Mouse (Mus musculus) bone marrow, adult 2 months (tissue): ENCODE results near the gene Cbx7.

Source experiments
- CTCF ChIP-seq: fragments of 200-500 bp; IDR thresholded peaks from 2 replicates; pipeline ENCODE4 v1.5.1; 2011; ENCODE audit warnings: low read length, control low read depth; ENCODE audit not compliant: control insufficient read depth, insufficient read depth
- POLR2A ChIP-seq: fragments of 200-500 bp; IDR thresholded peaks from 2 replicates; pipeline ENCODE4 v1.6.1; 2011; ENCODE audit warnings: low read depth, mild to moderate bottlenecking, control low read depth, low read length, borderline replicate concordance; ENCODE audit not compliant: control insufficient read depth

DNA sequence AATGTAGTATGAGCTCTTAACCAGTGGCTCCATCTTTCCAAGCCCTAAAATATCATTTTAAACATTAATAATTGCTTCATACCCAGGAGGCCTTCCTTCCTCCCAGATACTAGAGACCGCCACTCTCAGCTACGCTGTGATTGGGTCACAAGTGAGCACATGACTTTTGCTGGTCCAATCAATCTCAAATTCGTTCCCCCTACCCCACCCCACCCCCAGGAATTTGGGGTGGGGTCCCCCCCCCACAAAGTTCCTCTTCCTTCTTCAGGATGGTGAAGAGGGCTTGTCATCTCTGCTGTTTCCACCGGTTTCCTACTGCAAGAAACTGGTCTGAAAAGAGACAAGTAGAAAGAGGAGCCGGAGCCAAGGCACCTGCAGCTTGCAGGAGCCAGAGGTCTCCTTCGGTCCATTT lies 92.2 kb downstream of the Cbx7 start:
- TF ChIP-seq CTCF (no peak), POLR2A (no peak)
